Mouse (Mus musculus) neural tube, postnatal 0 days (tissue): ENCODE results near the gene Nphp1. TPM values are rescaled to one million over a fixed set of nuclear protein-coding genes. Genes with fewer than 3 reads are reported as not detected.

Source experiments
- polyA plus RNA-seq: library from polyadenylated mRNA; unstranded; fragments of >200 nt; fragmentation: Nextera tagmentation; extraction: Ambion mirVana; gene quantifications from 2 replicates; pipeline ENCODE4 v1.2.1, GENCODE M21; 2015

Gene Nphp1
- 13.6 and 13.7 TPM in 2 replicates for polyA plus RNA-seq

DNA sequence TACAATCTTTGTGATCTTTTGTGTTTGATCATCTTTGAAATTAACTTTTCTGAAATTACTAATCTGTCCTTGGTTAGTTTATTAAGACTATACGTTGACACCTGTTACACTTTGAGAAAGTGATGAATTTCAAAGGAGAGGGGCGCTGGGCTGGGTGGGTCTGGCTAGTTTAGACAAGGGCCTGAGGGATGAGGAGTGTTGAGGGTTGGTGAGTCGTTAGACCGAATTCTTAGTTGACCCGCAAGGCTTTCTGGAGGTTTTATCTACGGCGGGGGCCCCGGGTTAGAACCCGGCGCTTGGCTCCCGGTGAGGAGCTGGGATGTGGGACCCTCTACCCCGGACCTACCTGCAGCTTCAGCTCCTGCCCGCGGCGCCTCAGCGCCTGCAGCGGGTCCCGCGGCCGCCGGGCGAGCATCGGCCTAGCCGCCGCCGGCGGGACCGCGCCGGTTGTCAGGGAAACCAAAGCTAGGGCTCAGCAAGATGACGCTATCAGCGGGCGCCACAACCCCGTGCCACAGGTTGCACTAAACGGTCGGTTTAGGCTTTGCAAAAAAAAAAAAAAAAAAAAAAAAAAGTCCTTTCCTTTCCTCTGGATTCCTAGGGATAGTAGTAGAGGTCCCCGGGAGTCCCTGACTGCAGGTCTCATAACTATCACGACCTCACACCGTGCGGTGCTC is at the start of gene Nphp1:
Gene Nphp1, minus strand, starts transcription at position 458 of the 677 bp plus-strand sequence.

DNA sequence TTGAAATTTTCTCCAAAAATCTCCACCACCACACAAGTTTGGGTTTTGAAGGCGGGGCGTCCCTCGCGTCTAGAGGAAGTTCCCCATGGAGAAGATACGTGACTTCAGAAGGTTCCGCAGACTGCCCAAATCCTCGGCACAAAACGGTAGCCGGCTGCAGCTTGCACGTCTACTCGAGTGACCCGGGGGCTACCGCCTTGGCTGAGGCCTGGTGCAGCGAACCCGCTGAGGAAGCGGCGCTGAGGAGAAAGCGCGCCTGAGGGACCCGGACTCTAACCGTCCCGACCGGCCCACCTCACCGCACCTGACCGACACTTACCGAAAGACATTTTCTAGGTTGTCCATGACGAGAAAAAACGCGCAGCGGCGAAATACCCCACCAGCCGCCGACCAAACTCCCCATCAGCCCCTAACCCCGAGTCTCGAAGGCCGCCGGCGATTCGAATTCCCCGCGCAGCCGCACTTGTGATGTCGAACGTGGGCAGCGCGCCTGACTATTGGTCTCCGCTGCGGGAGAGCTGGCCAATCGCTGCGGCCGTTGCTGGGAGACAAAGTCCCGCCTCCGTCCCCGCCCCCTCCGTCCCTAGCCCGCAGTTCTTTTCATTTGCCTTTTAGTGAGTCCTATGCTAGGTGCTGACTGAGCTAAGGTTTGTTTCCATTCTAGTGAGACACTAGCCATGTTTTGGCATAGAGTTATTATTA is 42.9 kb upstream of the Nphp1 start, which contains the start of gene Bub1:
Gene Bub1, minus strand, starts transcription at position 465 of the 702 bp plus-strand sequence.

GRCm38 (mm10) chr2:127791919-127792603 is 3.4 kb upstream of the Nphp1 start, which contains the start of gene Mtln:
TSS of gene Mtln (minus strand) at chr2:127792488.

DNA sequence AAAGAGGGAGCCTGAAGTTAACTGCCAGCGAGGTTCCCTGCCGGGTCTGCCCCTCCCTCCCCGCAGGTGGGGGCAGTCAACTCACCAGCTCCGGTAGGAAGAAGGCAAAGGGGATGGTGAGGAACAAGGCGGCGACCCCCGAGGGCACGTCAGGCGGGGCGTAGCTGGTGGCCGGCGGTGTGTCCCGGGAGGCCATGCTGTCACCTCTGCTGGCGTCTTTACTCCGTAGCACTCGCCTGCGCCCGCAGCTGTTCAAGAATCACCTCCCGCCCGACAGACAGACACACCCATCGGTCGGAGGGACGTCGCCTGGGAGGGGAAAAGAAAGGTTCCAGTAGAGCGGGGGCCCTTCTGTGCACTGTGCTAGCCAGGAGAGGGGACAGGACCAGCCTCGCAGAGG is 59.0 kb downstream of the Nphp1 start, which contains the start of gene Mall:
Gene Mall, minus strand, starts transcription at position 262 of the 400 bp plus-strand sequence.

Other genes with a start within 250 kb of the Nphp1 start
- 0.04 TPM in 1 of 2 replicates, not detected in the other for gene Prom2, start 247.4 kb downstream of the Nphp1 start, polyA plus RNA-seq
- gene Zfp661, start 201.8 kb downstream of the Nphp1 start, polyA plus RNA-seq, result 4.2 and 4.6 TPM in 2 replicates
- 136 and 140 TPM in 2 replicates for gene Mrps5, start 201.7 kb downstream of the Nphp1 start, polyA plus RNA-seq
- 24.5 and 24.6 TPM in 2 replicates for gene Mal, start 132.2 kb downstream of the Nphp1 start, polyA plus RNA-seq
- gene Mall, start 59.0 kb downstream of the Nphp1 start, polyA plus RNA-seq, result 0.39 and 0.45 TPM in 2 replicates
- 78.4 and 100 TPM in 2 replicates for gene Mtln, start 3.6 kb upstream of the Nphp1 start, polyA plus RNA-seq
- gene Bub1, start 43.0 kb upstream of the Nphp1 start, polyA plus RNA-seq, result 2.4 and 3.0 TPM in 2 replicates
- gene Acoxl, start 50.0 kb upstream of the Nphp1 start, polyA plus RNA-seq, result 0.09 TPM in 1 of 2 replicates, not detected in the other